Mouse (Mus musculus): Measurements from ENCODE around the gene Nt5c.
"Not testable (repeated sequence)": the region's sequence is repeated elsewhere in the genome, so short reads cannot be mapped to it uniquely, and the experiment has no call there.

The Nt5c gene

GRCm38 (mm10) chr11:115463397-115463796, 28.3 kb downstream of the Nt5c start:
- DNase-seq: peak; percentile 56

- DNase-seq: peak; percentile 61
Measured at GRCm38 (mm10) chr11:115462243-115462891, 29.3 kb downstream of the Nt5c start, which contains the start of gene Slc16a5. Slc16a5 (plus strand) TSS chr11:115462474.

- no peak for DNase-seq
Measured at GRCm38 (mm10) chr11:115461846-115462242, 29.8 kb downstream of the Nt5c start.

GRCm38 (mm10) chr11:115460976-115461375, 30.7 kb downstream of the Nt5c start:
- no peak for DNase-seq

- DNase-seq: peak; percentile 80
Measured at GRCm38 (mm10) chr11:115457405-115457804, 34.3 kb downstream of the Nt5c start.

GRCm38 (mm10) chr11:115456182-115456581, 35.5 kb downstream of the Nt5c start:
- no peak for DNase-seq

- no peak for DNase-seq
Measured at GRCm38 (mm10) chr11:115455619-115456018, 36.0 kb downstream of the Nt5c start.

- DNase-seq: not testable (repeated sequence)
Measured at GRCm38 (mm10) chr11:115454822-115455221, 36.8 kb downstream of the Nt5c start.

GRCm38 (mm10) chr11:115453306-115453705, 38.4 kb downstream of the Nt5c start:
- DNase-seq: no peak

GRCm38 (mm10) chr11:115452281-115452860, 39.3 kb downstream of the Nt5c start:
- no peak for DNase-seq

- no peak for DNase-seq
Measured at GRCm38 (mm10) chr11:115451781-115452241, 39.9 kb downstream of the Nt5c start.

- DNase-seq: no peak
Measured at GRCm38 (mm10) chr11:115450176-115450575, 41.5 kb downstream of the Nt5c start.

- DNase-seq: peak; percentile 79
Measured at GRCm38 (mm10) chr11:115448998-115449397, 42.7 kb downstream of the Nt5c start.

GRCm38 (mm10) chr11:115448075-115448474, 43.6 kb downstream of the Nt5c start:
- peak; percentile 63 for DNase-seq

GRCm38 (mm10) chr11:115447321-115447885, 44.3 kb downstream of the Nt5c start:
- no peak for DNase-seq

- peak; percentile 65 for DNase-seq
Measured at GRCm38 (mm10) chr11:115446906-115447305, 44.8 kb downstream of the Nt5c start.

GRCm38 (mm10) chr11:115441417-115441816, 50.2 kb downstream of the Nt5c start:
- no peak for DNase-seq

Data from kidney, postnatal 10 days (tissue).